Mouse (Mus musculus) G1E (cell line): Measurements from ENCODE around the gene Rnf5. TPM values are rescaled to one million over a fixed set of nuclear protein-coding genes. Genes with fewer than 3 reads are reported as not detected.

Experiments
- ATAC-seq: 2 replicates; pipeline ENCODE4 v1.8.0; 2016; ENCODE audit warnings: mild to moderate bottlenecking; ENCODE audit not compliant: insufficient number of reproducible peaks, poor library complexity, low FRiP score, severe bottlenecking; ENCODE audit errors: extremely low read depth
- DNase-seq: peaks from one replicate; pipeline ENCODE4 v3.0.0; 2012; ENCODE audit warnings: low spot score
- H3K27me3 ChIP-seq: 2 replicates; pipeline ENCODE4 v1.6.1; 2012; ENCODE audit warnings: mild to moderate bottlenecking, low read length, inconsistent platforms; ENCODE audit not compliant: insufficient read depth
- H3K36me3 ChIP-seq: replicated peaks from 2 replicates; pipeline ENCODE3; 2012; ENCODE audit warnings: mild to moderate bottlenecking, inconsistent platforms
- H3K4me1 ChIP-seq: 2 replicates; pipeline ENCODE4 v1.6.1; 2012; ENCODE audit warnings: low read depth, low read length, inconsistent platforms, mixed read lengths; ENCODE audit not compliant: insufficient read depth
- H3K4me3 ChIP-seq: 2 replicates; pipeline ENCODE4 v1.5.1; 2012; ENCODE audit warnings: low read depth, mild to moderate bottlenecking, inconsistent platforms, low read length, moderate library complexity, mixed read lengths
- H3K9me3 ChIP-seq: replicated peaks from 2 replicates; pipeline ENCODE4 v1.6.1; 2012; ENCODE audit warnings: inconsistent platforms
- CTCF ChIP-seq: IDR thresholded peaks from 2 replicates; pipeline ENCODE4 v1.5.1; 2012; ENCODE audit warnings: low read depth, low read length, inconsistent platforms, mixed read lengths
- GATA1 ChIP-seq: IDR thresholded peaks from 2 replicates; pipeline ENCODE4 v1.6.1; 2012; ENCODE audit warnings: borderline replicate concordance, low read length, inconsistent platforms, mixed read lengths
- GATA2 ChIP-seq: IDR thresholded peaks from 2 replicates; pipeline ENCODE4 v1.6.1; 2012; ENCODE audit warnings: low read depth, low read length, inconsistent platforms, borderline replicate concordance
- POLR2AphosphoS5 ChIP-seq: IDR thresholded peaks from 2 replicates; pipeline ENCODE4 v1.6.1; 2012; ENCODE audit warnings: low read depth, low read length, inconsistent platforms; ENCODE audit not compliant: insufficient replicate concordance
- TAL1 ChIP-seq: conservative IDR thresholded peaks from 2 replicates; pipeline ENCODE4 v1.6.1; 2012; ENCODE audit warnings: low read depth, low read length, inconsistent platforms, mixed read lengths
- polyA plus RNA-seq: library from polyadenylated mRNA; stranded (reverse); fragments of >175 nt; gene quantifications from 2 replicates; pipeline ENCODE4 v1.2.3, GENCODE M21; 2012
- total RNA-seq, 2 experiments: library from RNA; stranded (forward) in 1 of 2; stranded (reverse) in 1 of 2; fragments of 200-1000 nt in 1 of 2; fragments of >200 nt in 1 of 2; fragmentation: Nextera tagmentation in 1 of 2; gene quantifications; 2 replicates each; pipeline ENCODE4 v1.2.3; 2014 to 2017

Gene Rnf5
- total and polyA plus RNA-seq, 3 experiments = 17.4 to 92.0 (median 70.8) TPM

DNA sequence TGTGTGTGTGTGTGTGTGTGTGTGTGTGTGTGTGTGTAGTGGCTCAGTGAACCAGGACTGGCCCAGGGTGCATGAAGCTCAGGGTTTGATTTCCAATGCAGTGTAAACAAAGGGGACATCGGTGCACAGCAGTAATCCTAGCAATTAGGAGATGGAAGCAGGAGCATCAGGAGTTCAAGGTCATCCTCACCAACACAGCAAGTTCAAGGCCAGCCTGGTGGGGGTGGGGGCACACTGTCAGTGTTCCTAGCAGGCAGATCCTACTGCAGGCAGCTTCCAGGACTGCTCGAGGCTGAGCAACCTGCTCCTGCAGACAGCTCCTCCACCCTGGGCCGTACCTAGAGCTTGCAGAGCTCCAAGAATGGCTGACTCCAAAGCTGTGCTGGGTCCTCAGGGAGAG, 40.9 kb downstream of the Rnf5 start:
- ATAC-seq = no peak
- Histone ChIP-seq H3K36me3 (no peaks in the 10 kb centered on the region), H3K9me3 (no peaks in the 10 kb centered on the region), H3K4me3 (no peak overlapping the region), H3K27me3 (peaks cover 44% of the 10 kb centered on the region), H3K4me1 (peaks cover 11% of the 10 kb centered on the region)
- no peak for TF ChIP-seq POLR2AphosphoS5
- TF ChIP-seq CTCF = no peak
- TF ChIP-seq GATA2 = no peak
- TF ChIP-seq GATA1 = no peak
- no peak for TF ChIP-seq TAL1
- DNase-seq = no peak

DNA sequence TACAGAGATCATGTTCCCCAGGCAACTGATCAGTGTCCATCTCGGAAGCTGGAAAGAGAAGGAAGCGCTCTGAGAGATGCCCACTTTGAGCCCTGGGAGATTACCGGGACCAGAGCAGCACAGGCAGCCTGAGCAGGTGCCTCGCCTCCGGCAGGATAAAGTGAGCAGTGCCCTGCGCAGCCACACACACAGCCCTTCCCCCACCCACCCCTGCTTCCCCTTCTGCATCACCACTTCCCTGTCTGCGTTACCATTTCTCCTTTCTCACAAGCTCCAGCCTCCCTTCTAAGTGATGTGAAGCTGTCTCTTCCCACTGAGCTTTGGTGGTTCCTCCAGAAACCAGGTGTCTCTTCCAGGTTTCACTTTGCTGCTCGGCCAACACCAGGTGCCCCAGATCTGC, 42.3 kb downstream of the Rnf5 start:
- Histone ChIP-seq H3K9me3 (no peaks in the 10 kb centered on the region), H3K4me3 (no peak overlapping the region), H3K27me3 (peaks cover 38% of the 10 kb centered on the region), H3K4me1 (peaks cover 11% of the 10 kb centered on the region), H3K36me3 (no peaks in the 10 kb centered on the region)
- ATAC-seq = no peak
- no peak for TF ChIP-seq POLR2AphosphoS5
- no peak for TF ChIP-seq GATA2
- TF ChIP-seq TAL1 = no peak
- no peak for TF ChIP-seq GATA1
- TF ChIP-seq CTCF = no peak
- no peak for DNase-seq

DNA sequence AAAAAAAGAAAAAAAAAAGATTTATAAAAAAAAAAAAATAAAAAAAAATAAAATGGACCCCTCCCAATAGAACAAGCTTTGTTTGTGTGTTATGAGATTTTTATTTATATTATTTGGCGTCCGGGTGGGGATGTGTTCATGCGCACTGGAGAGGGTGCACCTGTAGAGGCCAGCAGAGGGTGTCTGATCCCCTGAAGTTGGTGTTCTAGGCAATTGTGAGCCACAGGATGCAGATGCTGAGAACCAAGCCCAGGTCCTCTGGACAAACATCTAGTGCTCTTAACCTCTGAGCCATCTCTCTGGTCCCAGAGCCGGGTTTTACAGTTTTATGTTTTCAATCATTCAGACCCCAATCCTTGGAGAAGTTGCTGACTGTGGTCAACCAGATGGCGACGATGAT, 43.1 kb downstream of the Rnf5 start:
- no peak for ATAC-seq
- no peak overlapping the region for H3K4me3 ChIP-seq
- no peak for DNase-seq
- H3K36me3 ChIP-seq = no peaks in the 10 kb centered on the region
- TF ChIP-seq CTCF = no peak
- TF ChIP-seq GATA1 = no peak
- no peak for TF ChIP-seq POLR2AphosphoS5
- TF ChIP-seq TAL1 = no peak
- TF ChIP-seq GATA2 = no peak
- peaks cover 31% of the 10 kb centered on the region for H3K27me3 ChIP-seq
- peaks cover 11% of the 10 kb centered on the region for H3K4me1 ChIP-seq
- H3K9me3 ChIP-seq = no peaks in the 10 kb centered on the region

DNA sequence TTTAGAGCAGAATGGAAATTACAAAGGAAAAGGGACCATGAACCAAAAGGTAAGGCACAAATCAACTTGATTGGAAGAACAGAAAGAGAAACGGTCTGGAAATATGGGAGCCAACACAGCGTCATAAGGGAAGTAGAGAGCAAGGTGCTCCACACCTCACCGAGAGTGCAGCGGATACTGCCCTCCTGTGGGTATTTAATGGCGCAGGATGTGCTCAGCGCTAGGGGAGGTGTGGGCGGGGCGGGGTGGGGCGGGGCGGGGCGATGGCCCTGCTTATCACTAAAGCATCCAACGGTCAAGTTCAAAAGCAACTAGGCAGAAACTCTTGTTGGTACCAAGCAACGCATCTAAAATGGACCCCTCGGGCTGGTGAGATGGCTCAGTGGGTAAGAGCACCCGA, 43.6 kb downstream of the Rnf5 start:
- TF ChIP-seq POLR2AphosphoS5 (no peak), CTCF (no peak), GATA2 (no peak)
- Histone ChIP-seq H3K36me3 (no peaks in the 10 kb centered on the region), H3K4me3 (no peak overlapping the region), H3K4me1 (peaks cover 11% of the 10 kb centered on the region), H3K9me3 (no peaks in the 10 kb centered on the region), H3K27me3 (peaks cover 25% of the 10 kb centered on the region)
- DNase-seq (no peak), ATAC-seq (no peak)

DNA sequence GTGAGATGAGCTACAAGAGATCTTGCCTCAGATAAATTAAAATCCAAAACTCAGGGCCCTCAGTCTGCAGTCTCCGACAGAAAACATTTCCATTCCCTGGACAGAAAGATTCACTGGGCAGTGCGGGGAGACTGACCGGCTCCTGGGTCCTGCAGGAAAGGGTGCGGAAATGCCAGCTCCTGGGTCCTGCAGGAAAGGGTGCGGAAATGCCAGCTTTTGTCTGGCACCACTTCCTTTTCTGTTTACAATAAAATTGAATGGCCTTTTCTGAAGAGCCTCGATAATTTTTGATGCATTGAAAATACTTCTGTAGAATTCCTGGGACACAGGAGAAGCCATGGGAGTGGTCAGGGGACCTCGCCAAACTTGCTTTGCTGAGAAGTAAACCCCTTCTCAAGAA, 44.4 kb downstream of the Rnf5 start:
- H3K4me1 ChIP-seq = peaks cover 9% of the 10 kb centered on the region
- ATAC-seq (no peak), DNase-seq (no peak)
- H3K4me3 ChIP-seq = no peak overlapping the region
- H3K9me3 ChIP-seq = no peaks in the 10 kb centered on the region
- H3K36me3 ChIP-seq = no peaks in the 10 kb centered on the region
- H3K27me3 ChIP-seq = peaks cover 23% of the 10 kb centered on the region
- TF ChIP-seq GATA1 = no peak
- no peak for TF ChIP-seq CTCF
- TF ChIP-seq GATA2 = no peak
- no peak for TF ChIP-seq POLR2AphosphoS5
- no peak for TF ChIP-seq TAL1

DNA sequence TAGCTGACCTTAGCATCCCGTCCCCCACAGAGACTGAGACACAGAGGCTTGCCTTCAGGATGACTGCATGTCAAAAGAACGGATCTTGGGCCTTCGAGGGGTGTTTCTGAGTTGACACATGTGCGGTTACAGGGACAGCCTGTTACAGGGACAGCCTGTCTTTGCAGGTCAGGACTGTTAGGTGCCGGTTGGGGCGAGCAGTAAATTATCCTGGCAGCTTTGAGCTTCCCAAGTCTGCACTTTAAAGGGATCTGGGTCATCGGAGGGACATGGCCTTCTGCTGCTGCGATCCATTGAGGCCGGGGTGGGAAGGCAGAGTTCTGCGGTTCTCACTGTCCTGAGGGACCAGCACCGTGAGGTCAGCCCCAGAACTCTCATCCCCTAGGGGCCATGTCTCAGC, 46.1 kb downstream of the Rnf5 start:
- ATAC-seq (no peak), DNase-seq (no peak)
- Histone ChIP-seq H3K36me3 (no peaks in the 10 kb centered on the region), H3K4me3 (no peak overlapping the region), H3K9me3 (no peaks in the 10 kb centered on the region), H3K4me1 (peaks cover 5% of the 10 kb centered on the region), H3K27me3 (peaks cover 20% of the 10 kb centered on the region)
- TF ChIP-seq POLR2AphosphoS5 (no peak), GATA2 (no peak), TAL1 (no peak), CTCF (no peak), GATA1 (no peak)

DNA sequence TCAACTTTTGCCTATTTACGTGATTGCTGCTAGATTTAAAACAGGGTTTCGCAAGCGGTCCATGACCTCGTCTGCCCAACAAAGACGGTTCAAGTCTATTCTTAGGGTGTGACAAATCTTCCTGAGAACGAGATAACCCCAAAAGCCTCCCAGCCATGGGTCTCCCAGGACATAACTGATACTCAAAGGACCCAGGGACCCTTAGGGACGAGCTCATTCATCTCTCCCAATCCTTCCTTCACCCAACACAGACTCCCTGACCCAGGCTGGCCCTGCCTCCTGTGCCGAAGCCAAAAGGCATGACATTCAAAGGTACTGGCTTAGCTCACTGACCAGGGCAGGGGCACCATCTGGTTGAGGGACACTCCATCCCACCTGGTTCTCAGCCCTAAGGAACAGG, 47.1 kb downstream of the Rnf5 start:
- Histone ChIP-seq H3K36me3 (no peaks in the 10 kb centered on the region), H3K27me3 (peaks cover 20% of the 10 kb centered on the region), H3K4me3 (no peak overlapping the region), H3K9me3 (no peaks in the 10 kb centered on the region), H3K4me1 (peaks cover 4% of the 10 kb centered on the region)
- TF ChIP-seq GATA1 (no peak), GATA2 (no peak), TAL1 (no peak), CTCF (no peak), POLR2AphosphoS5 (no peak)
- DNase-seq (no peak), ATAC-seq (no peak)
